Mouse (Mus musculus): Measurements from ENCODE around the gene Ptpro. TPM values are rescaled to one million over a fixed set of nuclear protein-coding genes. Genes with fewer than 3 reads are reported as not detected.
"Not testable (repeated sequence)": the region's sequence is repeated elsewhere in the genome, so short reads cannot be mapped to it uniquely, and the experiment has no call there.

The Ptpro gene
- polyA plus RNA-seq, 1 experiment, result not detected

GRCm38 (mm10) chr6:137422777-137423176 is 170.7 kb downstream of the Ptpro start:
- no peaks in the 10 kb centered on the region for H3K36me3 ChIP-seq (ENCODE audit: control insufficient read depth)
- H3K4me1 ChIP-seq (ENCODE audit: control insufficient read depth), result no peaks in the 10 kb centered on the region
- H3K9me3 ChIP-seq (ENCODE audit: control insufficient read depth, low read length), result no peaks in the 10 kb centered on the region
- H3K4me3 ChIP-seq (replicated peaks), result no peak overlapping the region
- no peaks in the 10 kb centered on the region for H3K27me3 ChIP-seq (ENCODE audit: control insufficient read depth)
- TF ChIP-seq TAL1 (IDR thresholded peaks at IDR 0.05; ENCODE audit: low read length), result no peak
- no peak for TF ChIP-seq GATA1 (IDR thresholded peaks at IDR 0.05; ENCODE audit: low read length)

DNA sequence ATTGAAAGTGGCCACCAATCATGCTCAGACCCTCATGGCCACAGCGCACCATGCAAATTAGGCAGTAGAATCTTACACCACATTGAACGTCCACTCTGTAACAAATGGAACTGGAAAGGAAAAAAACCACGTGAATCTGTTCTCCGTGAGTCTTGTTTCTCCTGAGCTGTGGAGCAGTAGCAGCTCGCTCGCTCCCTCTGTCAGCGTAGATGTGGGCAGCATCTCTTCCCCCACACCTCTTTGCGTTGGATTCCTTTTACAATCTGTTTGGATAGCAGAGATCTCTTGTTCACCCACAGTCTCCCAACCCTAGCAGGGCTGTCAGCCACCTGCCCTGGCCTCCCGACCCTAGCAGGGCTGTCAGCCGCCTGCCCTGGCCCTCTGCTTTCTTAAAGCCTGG is 171.7 kb downstream of the Ptpro start:
- Histone ChIP-seq H3K4me3 (replicated peaks) (no peak overlapping the region), H3K4me1 (ENCODE audit: control insufficient read depth) (no peaks in the 10 kb centered on the region), H3K27me3 (ENCODE audit: control insufficient read depth) (no peaks in the 10 kb centered on the region), H3K36me3 (ENCODE audit: control insufficient read depth) (no peaks in the 10 kb centered on the region), H3K9me3 (ENCODE audit: control insufficient read depth, low read length) (no peaks in the 10 kb centered on the region)
- TF ChIP-seq GATA1 (IDR thresholded peaks at IDR 0.05; ENCODE audit: low read length), result no peak
- TF ChIP-seq TAL1 (IDR thresholded peaks at IDR 0.05; ENCODE audit: low read length), result no peak

- H3K9me3 ChIP-seq (ENCODE audit: control insufficient read depth, low read length), result no peaks in the 10 kb centered on the region; the same call in 1 of the 2 replicates
- no peaks in the 10 kb centered on the region for H3K4me1 ChIP-seq (ENCODE audit: control insufficient read depth)
- H3K4me3 ChIP-seq (replicated peaks), result no peak overlapping the region
- no peaks in the 10 kb centered on the region for H3K36me3 ChIP-seq (ENCODE audit: control insufficient read depth)
- TF ChIP-seq GATA1 (IDR thresholded peaks at IDR 0.05; ENCODE audit: low read length), result no peak
- TF ChIP-seq TAL1 (IDR thresholded peaks at IDR 0.05; ENCODE audit: low read length), result no peak
- no peaks in the 10 kb centered on the region for H3K27me3 ChIP-seq (ENCODE audit: control insufficient read depth)
Observed at GRCm38 (mm10) chr6:137425500-137426432, 173.6 kb downstream of the Ptpro start.

DNA sequence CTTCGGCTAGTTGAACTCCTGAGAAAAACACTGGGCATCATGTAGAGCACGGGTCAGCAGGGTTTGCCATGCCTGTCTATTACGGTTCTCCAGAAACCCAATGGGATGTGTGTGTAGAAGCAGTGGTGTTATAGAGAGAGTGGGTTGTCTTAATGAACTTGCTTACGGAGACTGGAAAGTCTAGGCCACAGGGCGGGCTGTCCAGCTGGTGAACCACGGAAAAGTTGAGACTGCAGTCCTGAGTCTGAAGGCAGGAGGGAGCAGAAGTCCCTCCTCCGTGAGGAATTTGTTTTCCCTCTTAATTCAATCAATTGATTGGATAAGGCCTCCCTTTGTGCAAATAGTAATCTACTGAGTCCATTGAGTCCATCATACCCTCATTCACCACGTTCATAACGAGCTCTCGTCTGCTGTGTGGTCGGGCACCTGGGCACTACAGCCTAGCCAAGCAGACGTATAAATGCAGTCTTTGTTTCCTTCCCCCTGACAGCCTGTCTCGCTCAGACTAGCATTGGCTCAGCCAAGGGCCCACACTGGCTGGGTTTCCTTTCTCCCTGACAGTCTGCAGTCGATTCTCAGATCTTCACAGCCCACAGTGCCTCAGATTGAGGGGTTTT is 181.5 kb downstream of the Ptpro start:
- TF ChIP-seq GATA1 (IDR thresholded peaks at IDR 0.05; ENCODE audit: low read length) (no peak), TAL1 (IDR thresholded peaks at IDR 0.05; ENCODE audit: low read length) (no peak)
- Histone ChIP-seq H3K4me3 (replicated peaks) (no peak overlapping the region), H3K36me3 (ENCODE audit: control insufficient read depth) (no peaks in the 10 kb centered on the region), H3K27me3 (ENCODE audit: control insufficient read depth) (no peaks in the 10 kb centered on the region), H3K9me3 (ENCODE audit: control insufficient read depth, low read length) (no peaks in the 10 kb centered on the region; the same call in 1 of the 2 replicates), H3K4me1 (ENCODE audit: control insufficient read depth) (no peaks in the 10 kb centered on the region)

- H3K4me3 ChIP-seq (replicated peaks), result no peak overlapping the region
- H3K9me3 ChIP-seq (ENCODE audit: control insufficient read depth, low read length), result no peaks in the 10 kb centered on the region
- no peaks in the 10 kb centered on the region for H3K27me3 ChIP-seq (ENCODE audit: control insufficient read depth)
- no peaks in the 10 kb centered on the region for H3K4me1 ChIP-seq (ENCODE audit: control insufficient read depth)
- TF ChIP-seq GATA1 (IDR thresholded peaks at IDR 0.05; ENCODE audit: low read length) (no peak), TAL1 (IDR thresholded peaks at IDR 0.05; ENCODE audit: low read length) (no peak)
- no peaks in the 10 kb centered on the region for H3K36me3 ChIP-seq (ENCODE audit: control insufficient read depth)
Observed at GRCm38 (mm10) chr6:137437486-137437885, 185.4 kb downstream of the Ptpro start.

GRCm38 (mm10) chr6:137437902-137438580 is 185.9 kb downstream of the Ptpro start:
- TF ChIP-seq TAL1 (IDR thresholded peaks at IDR 0.05; ENCODE audit: low read length) (no peak), GATA1 (IDR thresholded peaks at IDR 0.05; ENCODE audit: low read length) (no peak)
- no peaks in the 10 kb centered on the region for H3K27me3 ChIP-seq (ENCODE audit: control insufficient read depth)
- no peaks in the 10 kb centered on the region for H3K4me1 ChIP-seq (ENCODE audit: control insufficient read depth)
- H3K4me3 ChIP-seq (replicated peaks), result no peak overlapping the region
- no peaks in the 10 kb centered on the region for H3K36me3 ChIP-seq (ENCODE audit: control insufficient read depth)
- no peaks in the 10 kb centered on the region for H3K9me3 ChIP-seq (ENCODE audit: control insufficient read depth, low read length)

GRCm38 (mm10) chr6:137440559-137441486 is 188.7 kb downstream of the Ptpro start:
- Histone ChIP-seq H3K36me3 (ENCODE audit: control insufficient read depth) (no peaks in the 10 kb centered on the region), H3K4me1 (ENCODE audit: control insufficient read depth) (no peaks in the 10 kb centered on the region), H3K27me3 (ENCODE audit: control insufficient read depth) (no peaks in the 10 kb centered on the region), H3K9me3 (ENCODE audit: control insufficient read depth, low read length) (no peaks in the 10 kb centered on the region), H3K4me3 (replicated peaks) (no peak overlapping the region)
- TF ChIP-seq TAL1 (IDR thresholded peaks at IDR 0.05; ENCODE audit: low read length) (no peak), GATA1 (IDR thresholded peaks at IDR 0.05; ENCODE audit: low read length) (no peak)

- Histone ChIP-seq H3K27me3 (ENCODE audit: control insufficient read depth) (no peaks in the 10 kb centered on the region), H3K4me1 (ENCODE audit: control insufficient read depth) (no peaks in the 10 kb centered on the region), H3K36me3 (ENCODE audit: control insufficient read depth) (no peaks in the 10 kb centered on the region), H3K9me3 (ENCODE audit: control insufficient read depth, low read length) (no peaks in the 10 kb centered on the region), H3K4me3 (replicated peaks) (no peak overlapping the region)
- no peak for TF ChIP-seq GATA1 (IDR thresholded peaks at IDR 0.05; ENCODE audit: low read length)
Observed at GRCm38 (mm10) chr6:137443089-137443488, 191.0 kb downstream of the Ptpro start.

DNA sequence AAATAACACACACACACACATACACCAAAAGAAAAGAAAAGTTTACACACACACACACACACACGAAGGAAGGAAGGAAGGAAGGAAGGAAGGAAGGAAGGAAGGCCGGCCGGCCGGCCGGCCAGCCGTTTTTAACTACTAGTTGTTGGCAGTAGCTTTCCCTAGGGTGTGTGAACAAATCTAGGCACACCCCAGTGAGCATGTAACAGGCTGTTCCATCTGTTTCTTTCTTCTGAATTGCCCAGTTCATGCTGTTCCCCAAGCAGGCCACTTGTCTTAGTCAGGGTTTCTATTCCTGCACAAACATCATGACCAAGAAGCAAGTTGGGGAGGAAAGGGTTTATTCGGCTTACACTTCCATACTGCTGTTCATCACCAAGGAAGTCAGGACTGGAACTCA is 194.0 kb downstream of the Ptpro start:
- H3K4me1 ChIP-seq (ENCODE audit: control insufficient read depth); H3K27me3 ChIP-seq (ENCODE audit: control insufficient read depth); H3K9me3 ChIP-seq (ENCODE audit: control insufficient read depth, low read length): not testable (repeated sequence)

More for the DNA sequence above, 194.0 kb downstream of the Ptpro start:
- H3K36me3 ChIP-seq (ENCODE audit: control insufficient read depth); H3K4me3 ChIP-seq (replicated peaks): not testable (repeated sequence)
